Comparison of ENCODE assay signal across 27 mouse cellular contexts in the genomic region with DNA sequence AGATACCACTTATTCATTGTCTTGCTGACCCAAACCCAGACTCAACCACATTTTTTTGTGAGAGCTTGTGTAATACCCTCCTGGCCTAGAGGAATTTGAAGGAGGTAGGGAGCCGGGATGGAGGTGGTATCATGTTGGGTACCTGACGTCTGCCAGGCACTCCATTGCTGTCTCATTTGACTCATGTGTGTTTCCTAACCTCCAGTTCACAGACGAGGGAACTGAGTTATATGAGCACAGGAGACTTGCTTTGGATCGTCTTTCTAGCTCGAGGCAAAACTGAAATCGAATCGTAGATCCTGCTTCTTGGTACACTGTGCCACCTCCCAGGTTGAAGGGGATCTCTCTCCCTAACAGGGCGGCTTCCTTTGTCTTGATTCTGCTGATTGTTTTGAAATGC. TPM values are rescaled to one million over a fixed set of nuclear protein-coding genes. Genes with fewer than 3 reads are reported as not detected.
DNase-seq lines count a peak whose midpoint lies in the region; ATAC-seq and TF ChIP-seq lines count a peak whose summit lies in the region.
"Had no signal": no experiment of that assay in that cellular context is flagged by ENCODE, and none has a peak within 500 bp of the region (broad histone marks: within the 10 kb centered on the region; RNA-seq: fewer than 3 reads in every experiment).

No protein-coding gene starts in this region.

- intact Hi-C loops in heart, adult 2 months (cut with DNase I): loop anchor here (5.0 kb wide), 1 partner anchor 42 kb away; the partner anchor contains the start of gene E130114P18Rik
- intact Hi-C loops in heart, postnatal 25 days (cut with DNase I): loop anchor here (5.0 kb wide), 1 partner anchor 42 kb away; the partner anchor contains the start of gene E130114P18Rik

- no peak for ATAC-seq in embryonic facial prominence, embryonic 11.5 days (replicated peaks; ENCODE audit: insufficient number of reproducible peaks, low FRiP score, low TSS enrichment, low read depth)
- ATAC-seq in heart, postnatal 0 days (ENCODE audit: insufficient read depth, low read depth): no peak
- ATAC-seq: CD4-positive, CD25-positive, alpha-beta regulatory T cell, adult 4 months; forebrain, postnatal 0 days; hindbrain, embryonic 16.5 days; inflammation-experienced regulatory T-cells, adult 6 months; intestine, postnatal 0 days had no signal

- H3K4me3 ChIP-seq in embryonic facial prominence, embryonic 11.5 days (ENCODE audit: low read depth, low read length): no peak overlapping the region
- H3K4me3 ChIP-seq in embryonic facial prominence, embryonic 10.5 days: no peak overlapping the region
- H3K4me3 ChIP-seq in heart, adult 2 months: no peak overlapping the region
- H3K4me3 ChIP-seq in heart, postnatal 0 days (ENCODE audit: low read depth, low read length): no peak overlapping the region
- H3K4me3 ChIP-seq in brown adipose tissue, adult 24 weeks (ENCODE audit: insufficient read depth, low read depth, low read length): no peak overlapping the region
- H3K4me3 ChIP-seq: embryonic facial prominence, embryonic 15.5 days; erythroblast, embryonic 14.5 days; hindbrain, embryonic 12.5 days had no signal

- TF ChIP-seq POLR2A in heart, adult 2 months (IDR thresholded peaks at IDR 0.05; ENCODE audit: insufficient read depth, low read depth, low read length): no peak

- H3K27ac ChIP-seq in embryonic facial prominence, embryonic 11.5 days (replicated peaks; ENCODE audit: low read depth, low read length): no peak overlapping the region
- H3K27ac ChIP-seq in embryonic facial prominence, embryonic 10.5 days (replicated peaks): no peak overlapping the region
- H3K27ac ChIP-seq in heart, adult 2 months: peak overlapping the region; percentile 59
- peak overlapping the region; percentile 85 for H3K27ac ChIP-seq in heart, postnatal 0 days (ENCODE audit: low read depth)
- peak overlapping the region; percentile 87 for H3K27ac ChIP-seq in brown adipose tissue, adult 24 weeks (replicated peaks; ENCODE audit: low read depth, low read length)
- H3K27ac ChIP-seq: embryonic facial prominence, embryonic 15.5 days; hindbrain, embryonic 12.5 days had no signal

- TF ChIP-seq CTCF in heart, adult 2 months (IDR thresholded peaks at IDR 0.05): no peak
- TF ChIP-seq CTCF in heart, postnatal 0 days (IDR thresholded peaks at IDR 0.05; ENCODE audit: low read depth): no peak

- H3K27me3 ChIP-seq in embryonic facial prominence, embryonic 11.5 days (ENCODE audit: control insufficient read depth, insufficient read depth, low read length): no peaks in the 10 kb centered on the region
- no peaks in the 10 kb centered on the region for H3K27me3 ChIP-seq in embryonic facial prominence, embryonic 10.5 days (replicated peaks; ENCODE audit: low read depth, poor library complexity, severe bottlenecking)
- no peaks in the 10 kb centered on the region for H3K27me3 ChIP-seq in heart, adult 2 months (ENCODE audit: control insufficient read depth, insufficient read depth, low read length)
- H3K27me3 ChIP-seq in heart, postnatal 0 days (ENCODE audit: control insufficient read depth, insufficient read depth, low read length): no peaks in the 10 kb centered on the region
- H3K27me3 ChIP-seq: embryonic facial prominence, embryonic 15.5 days; hindbrain, embryonic 12.5 days had no signal

- no peak for TF ChIP-seq EP300 in heart, adult 2 months (IDR thresholded peaks at IDR 0.05; ENCODE audit: insufficient read depth, low read depth, low read length)
- TF ChIP-seq EP300 in heart, postnatal 0 days (IDR thresholded peaks at IDR 0.05; ENCODE audit: low read depth): no peak

- 54% methylated on average over 8 of the region's 8 CpGs for WGBS in embryonic facial prominence, embryonic 11.5 days
- WGBS in embryonic facial prominence, embryonic 10.5 days: 61% methylated on average over 8 of the region's 8 CpGs
- WGBS in heart, adult 2 months: 82% methylated on average over 8 of the region's 8 CpGs
- WGBS in heart, postnatal 0 days: 78% methylated on average over 8 of the region's 8 CpGs

- no peak overlapping the region for H3K4me2 ChIP-seq in embryonic facial prominence, embryonic 11.5 days (ENCODE audit: low read depth, low read length)
- no peak overlapping the region for H3K4me2 ChIP-seq in heart, postnatal 0 days (ENCODE audit: low read depth, low read length)
- H3K4me2 ChIP-seq: embryonic facial prominence, embryonic 15.5 days; hindbrain, embryonic 12.5 days had no signal

- peak; percentile 26 for DNase-seq in embryonic facial prominence, embryonic 11.5 days (ENCODE audit: low spot score)
- no peak for DNase-seq in embryonic facial prominence, embryonic 10.5 days (ENCODE audit: low spot score)
- DNase-seq in heart, adult 2 months: no peak
- DNase-seq in heart, postnatal 4 days: no peak
- DNase-seq in heart, postnatal 0 days (ENCODE audit: low spot score): no peak
- no peak for DNase-seq in heart, postnatal 25 days (ENCODE audit: low spot score)
- no peak for DNase-seq in cerebellum, postnatal 4 days (ENCODE audit: low spot score in 2 of 2)
- DNase-seq: adrenal gland, adult 8-10 months; adrenal gland, postnatal 36 days; B cell, adult 2 months; cerebellum, adult 11 months; cerebellum, adult 8-10 months; cerebellum, postnatal 14 days; forebrain, postnatal 0 days; gastrocnemius, postnatal 36 days; heart, postnatal 36 days; kidney, adult 9 months had no signal

- H3K4me1 ChIP-seq in embryonic facial prominence, embryonic 11.5 days (ENCODE audit: control insufficient read depth, insufficient read depth, low read length): no peaks in the 10 kb centered on the region; the same call in 1 of the 2 replicates
- H3K4me1 ChIP-seq in embryonic facial prominence, embryonic 10.5 days: peaks cover 9% of the 10 kb centered on the region; the same call in 1 of the 2 replicates
- H3K4me1 ChIP-seq in heart, adult 2 months (ENCODE audit: control insufficient read depth, insufficient read depth, low read length): peaks cover 36% of the 10 kb centered on the region
- peaks cover 58% of the 10 kb centered on the region for H3K4me1 ChIP-seq in heart, postnatal 0 days (ENCODE audit: control insufficient read depth, insufficient read depth)
- peaks cover 24% of the 10 kb centered on the region for H3K4me1 ChIP-seq in brown adipose tissue, adult 24 weeks (ENCODE audit: control insufficient read depth, insufficient read depth, insufficient read length, low read length)
- H3K4me1 ChIP-seq: hindbrain, embryonic 12.5 days had no signal

- no peak overlapping the region for H3K9ac ChIP-seq in embryonic facial prominence, embryonic 11.5 days (replicated peaks; ENCODE audit: low read length)
- no peak overlapping the region for H3K9ac ChIP-seq in heart, adult 2 months (ENCODE audit: low read depth, low read length)
- no peak overlapping the region for H3K9ac ChIP-seq in heart, postnatal 0 days (replicated peaks; ENCODE audit: low read depth, low read length)
- H3K9ac ChIP-seq: embryonic facial prominence, embryonic 15.5 days; forebrain, postnatal 0 days; hindbrain, embryonic 12.5 days had no signal

- H3K36me3 ChIP-seq in embryonic facial prominence, embryonic 11.5 days (replicated peaks; ENCODE audit: control insufficient read depth, insufficient read depth, low read depth, low read length): no peaks in the 10 kb centered on the region
- H3K36me3 ChIP-seq in embryonic facial prominence, embryonic 10.5 days (replicated peaks): no peaks in the 10 kb centered on the region
- H3K36me3 ChIP-seq in heart, adult 2 months (ENCODE audit: control insufficient read depth, insufficient read depth, low read length): peaks cover 61% of the 10 kb centered on the region
- H3K36me3 ChIP-seq in heart, postnatal 0 days (replicated peaks; ENCODE audit: control insufficient read depth, insufficient read depth, low read length): no peaks in the 10 kb centered on the region
- H3K36me3 ChIP-seq: embryonic facial prominence, embryonic 15.5 days; hindbrain, embryonic 12.5 days had no signal

- peaks cover 4% of the 10 kb centered on the region; the same call in 1 of the 2 replicates for H3K79me2 ChIP-seq in heart, adult 2 months (replicated peaks; ENCODE audit: control insufficient read depth, insufficient read depth, low read length)

- no peaks in the 10 kb centered on the region for H3K9me3 ChIP-seq in embryonic facial prominence, embryonic 11.5 days (replicated peaks; ENCODE audit: control insufficient read depth, low read length)
- H3K9me3 ChIP-seq in embryonic facial prominence, embryonic 10.5 days: no peaks in the 10 kb centered on the region
- H3K9me3 ChIP-seq in heart, postnatal 0 days (replicated peaks; ENCODE audit: control insufficient read depth, low read length): no peaks in the 10 kb centered on the region
- H3K9me3 ChIP-seq: embryonic facial prominence, embryonic 15.5 days; hindbrain, embryonic 12.5 days had no signal

RNA-seq across cellular contexts. Expression of gene E130114P18Rik, which starts 41.2 kb away (rescaled TPM):
- polyA plus RNA-seq in embryonic facial prominence, embryonic 11.5 days (2014; fragmentation: Nextera tagmentation; extraction: Ambion mirVana): 9.5 and 12.1 TPM in 2 replicates
- 10.9 and 13.6 TPM in 2 replicates for polyA plus RNA-seq in embryonic facial prominence, embryonic 10.5 days (2016; fragmentation: Nextera tagmentation; extraction: Ambion mirVana)
- total RNA-seq in heart, adult 2 months (2021): not detected
- polyA plus RNA-seq in heart, adult 2 months (2012; rRNA removed): 0.15 TPM in 1 of 2 replicates, not detected in the other
- not detected for total RNA-seq in heart, postnatal 4 days (2021)
- total RNA-seq in heart, postnatal 0 days (2014; rRNA removed; ENCODE audit: low replicate concordance): not detected in 2 replicates
- 0.45 and 0.52 TPM in 2 replicates for polyA plus RNA-seq in heart, postnatal 0 days (2015; fragmentation: Nextera tagmentation; extraction: Ambion mirVana)
- not detected for total RNA-seq in heart, postnatal 25 days (2021)
- not detected in 2 replicates for polyA plus RNA-seq in brown adipose tissue, adult 24 weeks (2012; ENCODE audit: insufficient read depth, insufficient read length, missing spikeins)
- total RNA-seq: adrenal gland, postnatal 36 days; gastrocnemius, adult 8-10 months had no signal
- polyA plus RNA-seq: CD4-positive, CD25-positive, alpha-beta regulatory T cell, adult 4 months; erythroblast, embryonic 14.5 days; G1E; inflammation-experienced regulatory T-cells, adult 6 months had no signal

RNA-seq across cellular contexts. Expression of gene Nfia, which starts 46.6 kb away (rescaled TPM):
- polyA plus RNA-seq in embryonic facial prominence, embryonic 11.5 days (2014; fragmentation: Nextera tagmentation; extraction: Ambion mirVana): 23.1 and 23.5 TPM in 2 replicates
- polyA plus RNA-seq in embryonic facial prominence, embryonic 10.5 days (2016; fragmentation: Nextera tagmentation; extraction: Ambion mirVana): 8.0 and 17.0 TPM in 2 replicates
- 100 to 1,000 TPM; 126 to 128 TPM for total RNA-seq in heart, adult 2 months (2021)
- polyA plus RNA-seq in heart, adult 2 months (2012; rRNA removed): 70.3 and 75.6 TPM in 2 replicates
- 100 to 1,000 TPM; 206 to 217 TPM for total RNA-seq in heart, postnatal 4 days (2021)
- 76.5 and 114 TPM in 2 replicates for total RNA-seq in heart, postnatal 0 days (2014; rRNA removed; ENCODE audit: low replicate concordance)
- polyA plus RNA-seq in heart, postnatal 0 days (2015; fragmentation: Nextera tagmentation; extraction: Ambion mirVana): 53.2 and 53.8 TPM in 2 replicates
- total RNA-seq in heart, postnatal 25 days (2021): 100 to 1,000 TPM; 134 to 149 TPM
- polyA plus RNA-seq in brown adipose tissue, adult 24 weeks (2012; ENCODE audit: insufficient read depth, insufficient read length, missing spikeins): 43.3 and 74.8 TPM in 2 replicates

Comparison
In these comparisons a context has a peak if more than half of its experiments do, and no peak if none do; other contexts are left out.
1. H3K27ac ChIP-seq: peak in heart, adult 2 months (single experiment), heart, postnatal 0 days (single experiment) and brown adipose tissue, adult 24 weeks (single experiment); none in embryonic facial prominence, embryonic 11.5 days (single experiment) and embryonic facial prominence, embryonic 10.5 days (single experiment).